Mouse (Mus musculus) MEL (cell line): ENCODE measurements around the gene 1520401A03Rik. TPM values are rescaled to one million over a fixed set of nuclear protein-coding genes. Genes with fewer than 3 reads are reported as not detected.

ENCODE experiments used
- DNase-seq: peaks from one replicate; pipeline ENCODE4 v3.0.0; 2011; ENCODE audit warnings: low read depth, low spot score
- H3K27ac ChIP-seq: 2 replicates; pipeline ENCODE4 v1.5.1; 2012; ENCODE audit warnings: low read depth, mild to moderate bottlenecking, control low read depth, low read length, moderate library complexity; ENCODE audit not compliant: control insufficient read depth
- H3K27me3 ChIP-seq, 2 experiments: fragments of 150-350 bp in 1 of 2; sonication (generic) in 1 of 2; 2 replicates each; pipeline ENCODE4 v1.6.1; 2012; ENCODE audit warnings: low read length in 2 of 2, mild to moderate bottlenecking in 2 of 2, improper control_type of control experiment in 1 of 2, moderate library complexity in 1 of 2; ENCODE audit not compliant: insufficient read depth in 2 of 2, control insufficient read depth in 1 of 2
- H3K36me3 ChIP-seq, 2 experiments: 2 replicates each; pipeline ENCODE4 v1.6.1; 2012 to 2014; ENCODE audit warnings: low read length in 2 of 2, improper control_type of control experiment in 1 of 2, inconsistent platforms in 1 of 2, mild to moderate bottlenecking in 1 of 2; ENCODE audit not compliant: insufficient read depth in 2 of 2, control insufficient read depth in 1 of 2
- H3K4me1 ChIP-seq, 2 experiments: fragments of 150-350 bp in 1 of 2; sonication (generic) in 1 of 2; 2 replicates each; pipeline ENCODE4 v1.6.1; 2012; ENCODE audit warnings: low read length in 2 of 2, improper control_type of control experiment in 1 of 2, mild to moderate bottlenecking in 1 of 2; ENCODE audit not compliant: insufficient read depth in 2 of 2, control insufficient read depth in 1 of 2
- H3K4me3 ChIP-seq, 2 experiments: fragments of 150-350 bp in 1 of 2; sonication (generic) in 1 of 2; 2 replicates each; pipeline ENCODE4 v1.5.1; 2012; ENCODE audit warnings: low read depth in 2 of 2, low read length in 2 of 2, mild to moderate bottlenecking in 2 of 2, moderate library complexity in 2 of 2, control low read depth in 1 of 2, improper control_type of control experiment in 1 of 2; ENCODE audit not compliant: control insufficient read depth in 1 of 2, insufficient read depth in 1 of 2
- H3K79me2 ChIP-seq: 2 replicates; pipeline ENCODE4 v1.6.1; 2012; ENCODE audit warnings: mild to moderate bottlenecking, low read length, moderate library complexity; ENCODE audit not compliant: control insufficient read depth, poor library complexity, insufficient read depth
- H3K9ac ChIP-seq: 2 replicates; pipeline ENCODE4 v1.6.1; 2012; ENCODE audit warnings: low read depth, mild to moderate bottlenecking, control low read depth, low read length, moderate library complexity; ENCODE audit not compliant: control insufficient read depth, poor library complexity, severe bottlenecking
- H3K9me3 ChIP-seq: fragments of 150-350 bp; sonication (generic); replicated peaks from 2 replicates; pipeline ENCODE4 v1.6.1; 2012; ENCODE audit warnings: mild to moderate bottlenecking, low read length, improper control_type of control experiment, moderate library complexity; ENCODE audit not compliant: insufficient read depth
- CTCF ChIP-seq, 3 experiments: IDR thresholded peaks in 2 of 3; conservative IDR thresholded peaks in 1 of 3; 2 replicates each; pipeline ENCODE4 v1.5.1; 2011 to 2012; ENCODE audit warnings: low read length in 3 of 3, low read depth in 2 of 3, mild to moderate bottlenecking in 2 of 3, improper control_type of control experiment in 1 of 3, inconsistent platforms in 1 of 3, mixed read lengths in 1 of 3, moderate library complexity in 1 of 3; ENCODE audit not compliant: control insufficient read depth in 1 of 3, insufficient read depth in 1 of 3, poor library complexity in 1 of 3, severe bottlenecking in 1 of 3
- E2F4 ChIP-seq: IDR thresholded peaks from 2 replicates; pipeline ENCODE4 v1.6.1; 2011; ENCODE audit warnings: low read depth, low read length, improper control_type of control experiment, borderline replicate concordance
- ETS1 ChIP-seq: IDR thresholded peaks from 2 replicates; pipeline ENCODE4 v1.6.1; 2012; ENCODE audit warnings: low read depth, mild to moderate bottlenecking, inconsistent platforms, low read length, improper control_type of control experiment, moderate library complexity
- GABPA ChIP-seq: IDR thresholded peaks from 2 replicates; pipeline ENCODE4 v1.6.1; 2012; ENCODE audit warnings: low read depth, mild to moderate bottlenecking, inconsistent platforms, low read length, improper control_type of control experiment, moderate library complexity
- GATA1 ChIP-seq: IDR thresholded peaks from 2 replicates; pipeline ENCODE4 v1.6.1; 2011; ENCODE audit warnings: low read depth, low read length, improper control_type of control experiment
- JUND ChIP-seq: IDR thresholded peaks from 2 replicates; pipeline ENCODE4 v1.6.1; 2011; ENCODE audit warnings: low read depth, mild to moderate bottlenecking, improper control_type of control experiment, low read length
- MAX ChIP-seq: IDR thresholded peaks from 2 replicates; pipeline ENCODE4 v1.6.1; 2011; ENCODE audit warnings: low read length, improper control_type of control experiment
- MXI1 ChIP-seq: IDR thresholded peaks from 2 replicates; pipeline ENCODE4 v1.6.1; 2011; ENCODE audit warnings: mild to moderate bottlenecking, low read depth, low read length, improper control_type of control experiment
- NELFE ChIP-seq: IDR thresholded peaks from 2 replicates; pipeline ENCODE4 v1.6.1; 2011; ENCODE audit warnings: low read depth, low read length, improper control_type of control experiment
- NRF1 ChIP-seq: IDR thresholded peaks from 2 replicates; pipeline ENCODE4 v1.6.1; 2014; ENCODE audit warnings: low read depth, mild to moderate bottlenecking, inconsistent platforms, low read length, improper control_type of control experiment, moderate library complexity; ENCODE audit not compliant: poor library complexity, insufficient read depth, severe bottlenecking
- SIN3A ChIP-seq: IDR thresholded peaks from 2 replicates; pipeline ENCODE4 v1.6.1; 2012; ENCODE audit warnings: low read length, improper control_type of control experiment, inconsistent platforms
- SMC3 ChIP-seq: IDR thresholded peaks from 2 replicates; pipeline ENCODE4 v1.6.1; 2011; ENCODE audit warnings: low read depth, low read length, improper control_type of control experiment
- USF1 ChIP-seq: IDR thresholded peaks from 2 replicates; pipeline ENCODE4 v1.6.1; 2014; ENCODE audit warnings: low read depth, mild to moderate bottlenecking, inconsistent platforms, low read length, improper control_type of control experiment, moderate library complexity
- USF2 ChIP-seq, 2 experiments: IDR thresholded peaks; 2 replicates each; pipeline ENCODE4 v1.6.1; 2011 to 2012; ENCODE audit warnings: improper control_type of control experiment in 2 of 2, low read length in 2 of 2, borderline replicate concordance in 1 of 2, inconsistent platforms in 1 of 2, low read depth in 1 of 2, mild to moderate bottlenecking in 1 of 2; ENCODE audit not compliant: insufficient read depth in 1 of 2
- ZKSCAN1 ChIP-seq: IDR thresholded peaks from 2 replicates; pipeline ENCODE4 v1.6.1; 2012; ENCODE audit warnings: low read depth, mild to moderate bottlenecking, inconsistent platforms, low read length, improper control_type of control experiment, moderate library complexity
- ZMIZ1 ChIP-seq: IDR thresholded peaks from 2 replicates; pipeline ENCODE4 v1.6.1; 2012; ENCODE audit warnings: low read depth, mild to moderate bottlenecking, inconsistent platforms, low read length, improper control_type of control experiment, moderate library complexity
- polyA plus RNA-seq, 2 experiments: library from polyadenylated mRNA; stranded (reverse) in 1 of 2; unstranded in 1 of 2; fragments of >175 nt in 1 of 2; fragments of >200 nt in 1 of 2; gene quantifications; 2 replicates each; pipeline versions ENCODE4 v1.2.1 to v1.2.4; 2012; ENCODE audit warnings: low replicate concordance in 2 of 2, low read depth in 1 of 2; ENCODE audit not compliant: insufficient read length in 2 of 2, insufficient read depth in 1 of 2, missing spikeins in 1 of 2
- total RNA-seq: library from RNA; depleted of rRNA; stranded (reverse); fragments of 300-350 nt; gene quantifications from 2 replicates; pipeline ENCODE4 v1.2.3, GENCODE M21; 2012

The 1520401A03Rik gene
- total and polyA plus RNA-seq, 3 experiments, result not detected

DNA sequence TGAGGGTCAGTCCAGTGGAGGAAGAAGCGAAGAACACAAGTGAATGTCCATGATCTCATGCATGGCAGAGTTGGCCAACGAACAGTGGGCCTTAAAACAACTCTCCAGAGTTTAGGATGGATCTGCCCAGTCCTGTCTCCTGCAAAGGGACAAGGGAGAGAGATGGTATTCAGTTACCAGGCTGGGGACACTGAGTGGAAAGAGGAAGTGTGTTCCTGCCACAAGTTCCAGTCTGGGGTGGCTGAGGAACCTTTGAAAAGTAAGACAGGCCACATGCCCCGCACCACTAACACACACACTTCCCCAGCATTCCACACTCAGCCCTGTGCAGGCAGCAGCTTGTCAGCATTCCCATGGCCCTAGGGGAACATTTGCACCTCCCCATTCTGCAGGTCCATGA lies 24.2 kb upstream of the 1520401A03Rik start:
- Histone ChIP-seq H3K4me1 (peaks cover 4 to 23% of the 10 kb centered on the region in 2 experiments; a peak in 3 of 4 replicates), H3K27me3 (no peaks in the 10 kb centered on the region)
- TF ChIP-seq GATA1 (no peak), MAX (no peak), ETS1 (no peak), MXI1 (no peak), ZMIZ1 (no peak), USF1 (no peak), USF2 (IDR thresholded peaks at IDR 0.05; ENCODE audit: borderline replicate concordance in 1 of 2, insufficient read depth in 1 of 2, low read depth in 1 of 2, low read length in 2 of 2) (no peak), NRF1 (no peak), E2F4 (no peak), SIN3A (no peak), SMC3 (no peak), NELFE (no peak), JUND (no peak), GABPA (no peak)

DNA sequence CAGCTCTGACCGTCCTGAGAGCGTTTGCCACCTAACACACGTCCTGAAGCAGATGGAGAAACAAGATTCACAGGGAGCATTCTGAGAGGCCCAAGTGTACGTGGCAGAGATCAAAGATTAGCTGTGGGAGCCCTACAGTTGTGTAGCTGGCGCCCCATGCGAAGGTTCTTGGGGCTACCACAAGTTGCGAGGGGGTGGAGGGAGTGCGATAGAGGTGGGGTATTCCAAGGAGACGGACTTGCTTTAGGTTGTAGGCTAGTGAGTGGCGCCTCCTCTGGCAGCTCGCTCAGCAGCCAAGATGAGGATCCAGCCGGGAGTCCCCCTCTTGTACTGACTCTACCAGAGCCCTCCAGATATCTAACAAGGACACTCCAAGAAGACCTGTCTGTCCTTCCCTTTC lies 23.7 kb upstream of the 1520401A03Rik start:
- Histone ChIP-seq H3K36me3 (peaks cover 0 to 4% of the 10 kb centered on the region in 2 experiments; a peak in 2 of 4 replicates), H3K79me2 (no peaks in the 10 kb centered on the region), H3K9me3 (no peaks in the 10 kb centered on the region), H3K27me3 (no peaks in the 10 kb centered on the region), H3K27ac (no peak overlapping the region), H3K4me1 (peaks cover 4 to 23% of the 10 kb centered on the region in 2 experiments; a peak in 3 of 4 replicates), H3K9ac (no peak overlapping the region), H3K4me3 (no peak overlapping the region)
- DNase-seq, result peak; percentile 48
- peak; percentile 10 to 57 (median 37); a peak in 4 of 6 replicates for TF ChIP-seq CTCF (IDR thresholded peaks at IDR 0.05 in 2 of 3, conservative IDR thresholded peaks at IDR 0.05 in 1 of 3; ENCODE audit: control insufficient read depth in 1 of 3, insufficient read depth in 1 of 3, low read depth in 2 of 3, low read length in 3 of 3, poor library complexity in 1 of 3, severe bottlenecking in 1 of 3)
- TF ChIP-seq ZKSCAN1, result no peak

More for the DNA sequence above, 24.2 kb upstream of the 1520401A03Rik start:
- H3K27ac ChIP-seq, result no peak overlapping the region
- peak; percentile 78 for DNase-seq
- H3K9ac ChIP-seq, result 0 out of 2 replicates have a peak overlapping the region, but pooled peaks have one; percentile 28
- no peak overlapping the region for H3K4me3 ChIP-seq
- H3K36me3 ChIP-seq, result peaks cover 0 to 4% of the 10 kb centered on the region in 2 experiments; a peak in 2 of 4 replicates
- no peaks in the 10 kb centered on the region for H3K79me2 ChIP-seq
- no peaks in the 10 kb centered on the region for H3K9me3 ChIP-seq
